Mouse (Mus musculus): ENCODE results near the gene Dmbx1. TPM values are rescaled to one million over a fixed set of nuclear protein-coding genes. Genes with fewer than 3 reads are reported as not detected.
A peak's percentile ranks its signal among the peaks of the same experiment; 100 is the strongest.

The Dmbx1 gene
- total RNA-seq (2021) (not detected), polyA plus RNA-seq (2012; rRNA removed) (not detected in 2 replicates)
- long read RNA-seq: 0 reads

- peak; percentile 10 to 32 for DNase-seq
- WGBS: 2% methylated on average over 71 of the region's 71 CpGs
- H3K36me3 ChIP-seq (ENCODE audit: control insufficient read depth, insufficient read depth, low read length): no peaks in the 10 kb centered on the region
These were observed at the start of gene Dmbx1 for GRCm38 (mm10) chr4:115939295-115940102. Dmbx1 (minus strand) TSS chr4:115939926.

GRCm38 (mm10) chr4:115989382-115989781 is 49.7 kb upstream of the Dmbx1 start:
- no peak for DNase-seq
- Histone ChIP-seq H3K4me1 (ENCODE audit: control insufficient read depth, insufficient read depth, low read length) (no peaks in the 10 kb centered on the region), H3K27me3 (ENCODE audit: control insufficient read depth, insufficient read depth, low read length) (no peaks in the 10 kb centered on the region), H3K27ac (no peak overlapping the region), H3K9ac (ENCODE audit: low read depth, low read length) (no peak overlapping the region), H3K4me3 (no peak overlapping the region), H3K79me2 (replicated peaks; ENCODE audit: control insufficient read depth, insufficient read depth, low read length) (no peaks in the 10 kb centered on the region), H3K36me3 (ENCODE audit: control insufficient read depth, insufficient read depth, low read length) (no peaks in the 10 kb centered on the region)
- intact Hi-C loops (cut with DNase I): no loop called here
- TF ChIP-seq POLR2A (IDR thresholded peaks at IDR 0.05; ENCODE audit: insufficient read depth, low read depth, low read length) (no peak), CTCF (IDR thresholded peaks at IDR 0.05) (no peak), EP300 (IDR thresholded peaks at IDR 0.05; ENCODE audit: insufficient read depth, low read depth, low read length) (no peak)
- WGBS: 76% methylated on average over 7 of the region's 7 CpGs

More at GRCm38 (mm10) chr4:115939295-115940102, at the start of gene Dmbx1:
- intact Hi-C loops (cut with DNase I): no loop called here
- no peak within 1 kb of the TSS for H3K4me3 ChIP-seq
- no peak within 1 kb of the TSS for H3K27ac ChIP-seq
- 0 out of 2 replicates have a peak, but pooled peaks cover 2% of the 10 kb centered on the region for H3K4me1 ChIP-seq (ENCODE audit: control insufficient read depth, insufficient read depth, low read length)
- no peak for TF ChIP-seq POLR2A (IDR thresholded peaks at IDR 0.05; ENCODE audit: insufficient read depth, low read depth, low read length)
- no peak for TF ChIP-seq CTCF (IDR thresholded peaks at IDR 0.05)
- TF ChIP-seq EP300 (IDR thresholded peaks at IDR 0.05; ENCODE audit: insufficient read depth, low read depth, low read length): no peak
- H3K79me2 ChIP-seq (replicated peaks; ENCODE audit: control insufficient read depth, insufficient read depth, low read length): no peaks in the 10 kb centered on the region
- H3K9ac ChIP-seq (ENCODE audit: low read depth, low read length): no peak within 1 kb of the TSS
- peaks cover 49% of the 10 kb centered on the region for H3K27me3 ChIP-seq (ENCODE audit: control insufficient read depth, insufficient read depth, low read length)

- Histone ChIP-seq H3K36me3 (ENCODE audit: control insufficient read depth, insufficient read depth, low read length) (no peaks in the 10 kb centered on the region), H3K9ac (ENCODE audit: low read depth, low read length) (no peak overlapping the region), H3K4me1 (ENCODE audit: control insufficient read depth, insufficient read depth, low read length) (no peaks in the 10 kb centered on the region), H3K79me2 (replicated peaks; ENCODE audit: control insufficient read depth, insufficient read depth, low read length) (no peaks in the 10 kb centered on the region), H3K27ac (no peak overlapping the region), H3K4me3 (no peak overlapping the region), H3K27me3 (ENCODE audit: control insufficient read depth, insufficient read depth, low read length) (0 out of 2 replicates have a peak, but pooled peaks cover 1% of the 10 kb centered on the region)
- 73% methylated on average over 5 of the region's 5 CpGs for WGBS
- no peak for DNase-seq
- TF ChIP-seq POLR2A (IDR thresholded peaks at IDR 0.05; ENCODE audit: insufficient read depth, low read depth, low read length) (no peak), CTCF (IDR thresholded peaks at IDR 0.05) (no peak), EP300 (IDR thresholded peaks at IDR 0.05; ENCODE audit: insufficient read depth, low read depth, low read length) (no peak)
- intact Hi-C loops (cut with DNase I): no loop called here
These were observed 48.3 kb upstream of the Dmbx1 start for GRCm38 (mm10) chr4:115987858-115988530.

GRCm38 (mm10) chr4:115987436-115987835 is 47.7 kb upstream of the Dmbx1 start:
- TF ChIP-seq CTCF (IDR thresholded peaks at IDR 0.05): no peak
- 65% methylated on average over 1 of the region's 1 CpGs for WGBS
- 0 out of 2 replicates have a peak, but pooled peaks cover 1% of the 10 kb centered on the region for H3K27me3 ChIP-seq (ENCODE audit: control insufficient read depth, insufficient read depth, low read length)
- no peak overlapping the region for H3K27ac ChIP-seq
- intact Hi-C loops (cut with DNase I): no loop called here
- H3K36me3 ChIP-seq (ENCODE audit: control insufficient read depth, insufficient read depth, low read length): no peaks in the 10 kb centered on the region
- no peak overlapping the region for H3K9ac ChIP-seq (ENCODE audit: low read depth, low read length)
- DNase-seq: no peak
- no peaks in the 10 kb centered on the region for H3K79me2 ChIP-seq (replicated peaks; ENCODE audit: control insufficient read depth, insufficient read depth, low read length)
- no peak overlapping the region for H3K4me3 ChIP-seq
- no peaks in the 10 kb centered on the region for H3K4me1 ChIP-seq (ENCODE audit: control insufficient read depth, insufficient read depth, low read length)

- intact Hi-C loops (cut with DNase I): loop anchor here (1.0 kb wide), 1 partner anchor 82 kb away; no protein-coding TSS in a partner anchor
- H3K36me3 ChIP-seq (ENCODE audit: control insufficient read depth, insufficient read depth, low read length): no peaks in the 10 kb centered on the region
- no peak overlapping the region for H3K27ac ChIP-seq
- H3K27me3 ChIP-seq (ENCODE audit: control insufficient read depth, insufficient read depth, low read length): peaks cover 3% of the 10 kb centered on the region; the same call in 1 of the 2 replicates
- H3K4me1 ChIP-seq (ENCODE audit: control insufficient read depth, insufficient read depth, low read length): no peaks in the 10 kb centered on the region
- WGBS: 26% methylated on average over 8 of the region's 8 CpGs
- no peak overlapping the region for H3K4me3 ChIP-seq
- no peak overlapping the region for H3K9ac ChIP-seq (ENCODE audit: low read depth, low read length)
- no peak for TF ChIP-seq EP300 (IDR thresholded peaks at IDR 0.05; ENCODE audit: insufficient read depth, low read depth, low read length)
- TF ChIP-seq POLR2A (IDR thresholded peaks at IDR 0.05; ENCODE audit: insufficient read depth, low read depth, low read length): no peak
- TF ChIP-seq CTCF (IDR thresholded peaks at IDR 0.05): no peak
- no peaks in the 10 kb centered on the region for H3K79me2 ChIP-seq (replicated peaks; ENCODE audit: control insufficient read depth, insufficient read depth, low read length)
- no peak for DNase-seq
These were observed 45.2 kb upstream of the Dmbx1 start for GRCm38 (mm10) chr4:115984967-115985366.

- peak; percentile 68 to 84 for DNase-seq
- H3K79me2 ChIP-seq (replicated peaks; ENCODE audit: control insufficient read depth, insufficient read depth, low read length): no peaks in the 10 kb centered on the region
- 3% methylated on average over 13 of the region's 13 CpGs for WGBS
- H3K4me1 ChIP-seq (ENCODE audit: control insufficient read depth, insufficient read depth, low read length): no peaks in the 10 kb centered on the region
- H3K9ac ChIP-seq (ENCODE audit: low read depth, low read length): no peak overlapping the region
- intact Hi-C loops (cut with DNase I): loop anchor here (1.0 kb wide), 1 partner anchor 81 kb away; no protein-coding TSS in a partner anchor
- H3K36me3 ChIP-seq (ENCODE audit: control insufficient read depth, insufficient read depth, low read length): no peaks in the 10 kb centered on the region
- H3K27ac ChIP-seq: no peak overlapping the region
- TF ChIP-seq EP300 (IDR thresholded peaks at IDR 0.05; ENCODE audit: insufficient read depth, low read depth, low read length) (no peak), POLR2A (IDR thresholded peaks at IDR 0.05; ENCODE audit: insufficient read depth, low read depth, low read length) (no peak), CTCF (IDR thresholded peaks at IDR 0.05) (peak; percentile 95)
- no peak overlapping the region for H3K4me3 ChIP-seq
- H3K27me3 ChIP-seq (ENCODE audit: control insufficient read depth, insufficient read depth, low read length): peaks cover 3% of the 10 kb centered on the region; the same call in 1 of the 2 replicates
These were observed 44.4 kb upstream of the Dmbx1 start for GRCm38 (mm10) chr4:115984111-115984510.

Data from heart, adult 2 months (tissue).